Mouse (Mus musculus): ENCODE data around the gene Gm8994. TPM values are rescaled to one million over a fixed set of nuclear protein-coding genes. Genes with fewer than 3 reads are reported as not detected.
A peak's percentile ranks its signal among the peaks of the same experiment; 100 is the strongest.
"Not testable (repeated sequence)": the region's sequence is repeated elsewhere in the genome, so short reads cannot be mapped to it uniquely, and the experiment has no call there.

The Gm8994 gene
- polyA plus RNA-seq (2021) = 0.04 TPM

DNA sequence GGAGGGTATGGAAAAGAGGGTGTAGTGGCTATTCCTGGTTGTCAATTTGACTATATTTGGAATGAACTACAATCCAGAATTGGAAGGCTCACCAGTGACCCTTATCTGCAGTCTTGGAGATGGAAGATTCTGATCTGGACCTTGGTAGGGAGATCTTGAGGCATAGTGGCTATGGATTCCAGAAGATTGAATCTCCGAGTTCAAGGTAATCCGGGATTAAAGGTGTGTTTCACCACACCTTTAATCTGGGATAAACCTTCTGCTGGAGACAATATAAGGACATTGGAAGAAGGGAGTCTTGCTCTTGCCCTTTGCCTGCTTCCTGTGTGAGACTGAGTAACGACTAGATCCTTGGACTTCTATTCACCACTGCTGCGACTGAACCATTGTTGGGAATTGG is at the start of gene Gm8994:
TSS of gene Gm8994 (plus strand) at position 301 of the 400 bp plus-strand sequence.
- CTCF ChIA-PET; ATAC-seq; DNase-seq (ENCODE audit: low read depth, low spot score); POLR2A ChIA-PET; H3K27me3 ChIP-seq: not testable (repeated sequence)
- in situ Hi-C loops (cut with MboI; ENCODE audit: low pct_unique_long_range_greater_than_20kb) = loop anchor here (10.0 to 25.0 kb wide), 2 partner anchors 78 to 890 kb away; no protein-coding TSS in a partner anchor

DNA sequence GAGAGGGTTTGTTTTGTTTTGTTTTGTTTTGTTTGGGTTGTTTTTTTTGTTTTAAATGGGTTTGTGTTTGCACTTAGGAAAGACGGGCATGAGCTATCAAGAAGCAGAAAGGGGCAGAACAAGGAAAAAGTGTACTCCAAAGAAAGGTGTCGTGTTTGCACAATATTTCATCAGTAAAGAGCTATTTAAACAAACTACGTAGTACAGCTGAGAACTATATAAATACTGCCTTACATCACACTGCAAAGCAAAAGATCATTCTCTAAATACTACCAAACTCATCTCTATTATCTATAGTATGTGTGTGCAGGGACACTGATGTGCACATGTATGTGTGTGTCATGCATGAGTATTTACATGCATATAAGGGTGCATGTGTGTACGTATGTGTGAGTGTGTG is 49.7 kb upstream of the Gm8994 start:
- ATAC-seq = no peak
- POLR2A ChIA-PET = no interaction called here

DNA sequence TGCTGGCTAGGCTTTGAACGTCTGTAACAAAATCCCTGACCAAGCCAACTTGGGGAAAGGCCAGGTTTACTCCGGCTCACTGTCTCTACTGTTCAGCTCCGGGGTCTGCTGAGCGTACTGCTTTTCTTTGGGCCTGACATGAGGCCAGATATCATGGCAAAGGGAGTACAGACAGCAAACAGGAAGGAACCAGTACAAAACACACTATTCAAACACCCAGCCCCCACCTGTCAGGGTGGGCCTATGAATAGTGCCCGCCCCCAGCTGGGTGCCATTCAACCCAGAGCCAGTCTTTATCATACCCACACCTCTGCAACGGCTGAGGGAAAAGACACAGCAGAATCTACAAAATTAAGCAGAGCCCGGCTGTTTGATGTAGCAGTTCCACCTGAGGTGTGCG is 42.8 kb upstream of the Gm8994 start:
- CTCF ChIA-PET = interaction anchor here (0.8 kb wide), 1 partner anchor 8 kb away, joined by 3 read pairs; no protein-coding TSS in a partner anchor
- ATAC-seq (no peak), DNase-seq (ENCODE audit: low read depth, low spot score) (no peak)
- POLR2A ChIA-PET = interaction anchor here (0.7 kb wide), 1 partner anchor 15 kb away, joined by 9 read pairs; no protein-coding TSS in a partner anchor
- no peak for TF ChIP-seq CTCF (IDR thresholded peaks at IDR 0.05)
- in situ Hi-C loops (cut with MboI; ENCODE audit: low pct_unique_long_range_greater_than_20kb) = no loop called here
- H3K27me3 ChIP-seq = no peaks in the 10 kb centered on the region

More for the DNA sequence above, 49.7 kb upstream of the Gm8994 start:
- no peaks in the 10 kb centered on the region for H3K27me3 ChIP-seq
- CTCF ChIA-PET = no interaction called here
- in situ Hi-C loops (cut with MboI; ENCODE audit: low pct_unique_long_range_greater_than_20kb) = no loop called here
- no peak for DNase-seq (ENCODE audit: low read depth, low spot score)
- no peak for TF ChIP-seq CTCF (IDR thresholded peaks at IDR 0.05)

DNA sequence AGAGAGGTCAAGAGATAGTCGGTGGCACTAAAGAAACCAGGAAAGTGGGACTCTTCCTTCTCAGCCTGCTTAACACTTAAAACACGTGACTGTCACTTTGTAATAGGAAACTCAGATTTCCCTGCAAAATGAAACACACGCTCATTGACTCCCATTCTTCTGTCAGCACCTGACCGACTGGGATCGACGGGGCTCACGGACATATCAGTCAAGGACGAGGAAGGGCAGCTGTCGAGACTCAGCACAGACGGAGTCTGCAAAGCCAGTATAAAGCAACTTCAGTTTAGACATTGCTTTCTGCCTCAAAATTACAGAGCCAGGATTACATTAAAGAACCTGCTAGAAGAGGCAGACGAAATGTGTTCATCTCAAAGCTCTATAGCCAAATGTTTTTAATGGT is 41.2 kb upstream of the Gm8994 start:
- in situ Hi-C loops (cut with MboI; ENCODE audit: low pct_unique_long_range_greater_than_20kb) = no loop called here
- CTCF ChIA-PET = no interaction called here
- DNase-seq (ENCODE audit: low read depth, low spot score) (no peak), ATAC-seq (no peak)
- POLR2A ChIA-PET = no interaction called here
- no peak for TF ChIP-seq CTCF (IDR thresholded peaks at IDR 0.05)
- no peaks in the 10 kb centered on the region for H3K27me3 ChIP-seq

DNA sequence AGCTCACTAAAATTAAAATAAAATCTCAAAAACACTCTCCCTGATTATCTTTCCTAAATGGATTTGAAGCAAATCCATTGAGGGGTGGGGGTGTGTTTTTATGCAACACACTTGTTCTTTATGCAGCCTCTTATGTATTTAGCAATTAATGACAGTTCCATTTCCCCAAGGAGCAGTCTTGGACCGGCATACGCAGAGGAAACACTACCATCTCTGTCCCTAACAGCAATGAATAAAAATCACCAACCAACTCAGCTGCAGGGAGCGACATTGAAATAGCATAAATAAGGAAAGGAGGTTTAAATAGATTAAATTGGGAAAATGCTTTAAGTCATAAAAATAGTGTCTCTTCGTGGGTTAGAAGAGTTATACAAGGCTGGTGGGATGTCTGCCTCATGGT is 40.8 kb upstream of the Gm8994 start:
- DNase-seq (ENCODE audit: low read depth, low spot score) (no peak), ATAC-seq (no peak)
- in situ Hi-C loops (cut with MboI; ENCODE audit: low pct_unique_long_range_greater_than_20kb) = no loop called here
- CTCF ChIA-PET = no interaction called here
- no peak for TF ChIP-seq CTCF (IDR thresholded peaks at IDR 0.05)
- H3K27me3 ChIP-seq = no peaks in the 10 kb centered on the region
- POLR2A ChIA-PET = no interaction called here

DNA sequence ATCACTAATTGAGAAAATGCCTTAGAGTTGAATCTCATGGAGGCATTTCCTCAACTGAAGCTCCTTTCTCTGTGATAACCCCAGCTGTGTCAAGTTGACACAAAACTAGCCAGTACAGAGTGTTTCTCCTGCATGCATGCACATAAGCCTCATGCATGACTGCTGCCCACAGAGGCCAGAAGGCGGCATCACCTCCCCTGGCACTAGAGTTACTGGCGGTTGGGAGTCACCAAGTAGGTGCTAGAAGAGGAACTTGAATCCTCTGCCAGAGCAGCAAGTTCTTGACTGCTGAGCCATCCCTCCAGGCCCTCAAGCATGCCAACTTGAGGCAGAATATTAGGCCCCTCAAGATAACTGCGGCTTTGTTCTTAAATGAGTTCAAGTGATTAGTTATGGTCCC is 35.9 kb upstream of the Gm8994 start:
- no peak for DNase-seq (ENCODE audit: low read depth, low spot score)
- ATAC-seq = no peak
- TF ChIP-seq CTCF (IDR thresholded peaks at IDR 0.05) = no peak
- ChIA-PET POLR2A (no interaction called here), CTCF (no interaction called here)
- in situ Hi-C loops (cut with MboI; ENCODE audit: low pct_unique_long_range_greater_than_20kb) = no loop called here
- H3K27me3 ChIP-seq = no peaks in the 10 kb centered on the region

DNA sequence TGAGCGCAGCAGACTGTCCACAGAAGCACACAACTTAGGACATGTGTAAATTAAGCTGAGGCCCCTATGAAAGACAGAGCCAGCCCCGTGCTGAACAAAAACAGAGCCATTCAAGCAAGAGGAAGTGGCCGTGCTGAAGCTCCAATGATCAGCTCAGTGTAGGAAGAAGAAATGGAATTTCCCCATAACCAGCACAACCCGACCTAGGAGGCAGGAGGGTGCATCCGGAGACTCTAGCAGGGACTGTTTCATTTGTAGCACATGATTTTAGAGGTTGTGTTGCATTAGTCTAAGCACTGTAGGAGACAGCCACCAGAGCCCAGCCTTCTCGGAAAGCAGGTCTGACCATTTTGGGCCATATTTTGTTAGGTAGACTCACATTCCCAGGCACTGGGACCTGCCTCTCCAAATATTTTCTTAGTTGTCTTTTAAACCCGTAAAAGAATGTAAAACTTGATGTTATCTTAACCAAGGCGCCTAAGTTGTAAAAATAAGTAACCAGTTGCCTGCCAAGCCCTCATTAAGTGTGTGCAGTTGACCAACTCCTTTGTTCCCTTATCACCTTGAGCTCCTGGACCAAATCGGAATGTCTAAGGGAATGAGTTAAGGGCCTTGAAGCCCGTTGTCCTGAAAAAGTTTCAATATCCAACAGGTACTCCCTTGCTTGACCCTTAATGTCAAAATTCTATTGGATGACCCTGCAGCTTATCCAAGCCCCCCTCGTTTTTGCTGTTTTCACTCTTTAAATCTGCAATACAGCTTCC is 35.2 kb upstream of the Gm8994 start:
- ChIA-PET POLR2A (no interaction called here), CTCF (no interaction called here)
- no peak for DNase-seq (ENCODE audit: low read depth, low spot score)
- no peaks in the 10 kb centered on the region for H3K27me3 ChIP-seq
- no peak for TF ChIP-seq CTCF (IDR thresholded peaks at IDR 0.05)
- ATAC-seq = no peak
- in situ Hi-C loops (cut with MboI; ENCODE audit: low pct_unique_long_range_greater_than_20kb) = no loop called here

DNA sequence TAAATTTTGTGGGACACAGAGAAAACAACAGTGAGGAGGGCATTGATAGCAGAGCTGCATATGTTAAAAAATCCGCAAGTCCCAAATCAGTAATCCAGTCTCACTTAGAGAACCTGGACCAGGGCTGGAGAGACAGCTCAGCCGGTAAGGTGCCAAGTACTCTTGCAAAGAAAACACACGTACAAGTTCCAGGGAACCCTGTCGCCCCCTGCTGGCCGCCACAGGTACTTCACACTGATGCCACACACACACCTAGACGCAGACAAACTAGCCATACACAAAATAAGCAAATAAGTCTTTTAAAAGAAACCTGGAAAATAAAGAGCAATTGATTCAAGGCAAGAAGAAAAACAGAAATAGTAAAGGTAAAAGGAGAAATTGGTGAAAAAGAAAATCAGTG is 33.6 kb upstream of the Gm8994 start:
- ChIA-PET CTCF (no interaction called here), POLR2A (no interaction called here)
- peak; percentile 42 for TF ChIP-seq CTCF (IDR thresholded peaks at IDR 0.05)
- in situ Hi-C loops (cut with MboI; ENCODE audit: low pct_unique_long_range_greater_than_20kb) = no loop called here
- no peak for ATAC-seq
- no peak for DNase-seq (ENCODE audit: low read depth, low spot score)
- no peaks in the 10 kb centered on the region for H3K27me3 ChIP-seq

DNA sequence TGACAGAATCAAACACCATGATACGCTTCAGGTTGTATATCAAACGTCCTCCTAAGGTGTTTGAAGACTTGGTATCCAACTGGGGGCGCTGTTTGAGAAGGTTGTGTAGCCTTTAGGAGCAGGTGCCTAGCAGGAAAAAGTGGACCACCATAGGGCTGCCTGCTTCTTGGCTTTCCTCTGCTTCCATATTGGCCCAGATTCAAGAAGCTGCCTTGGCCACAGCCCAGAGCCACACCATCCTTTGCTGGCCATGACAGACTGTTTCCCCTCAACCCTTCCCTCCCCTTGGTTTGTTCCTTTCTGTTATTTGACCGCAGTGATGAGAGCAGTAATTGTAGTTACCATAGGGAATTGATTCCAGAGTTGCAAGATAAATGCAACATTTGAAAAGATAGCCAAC is 31.5 kb upstream of the Gm8994 start:
- H3K27me3 ChIP-seq = no peaks in the 10 kb centered on the region
- no peak for TF ChIP-seq CTCF (IDR thresholded peaks at IDR 0.05)
- DNase-seq (ENCODE audit: low read depth, low spot score) (no peak), ATAC-seq (no peak)
- in situ Hi-C loops (cut with MboI; ENCODE audit: low pct_unique_long_range_greater_than_20kb) = no loop called here
- CTCF ChIA-PET = no interaction called here
- POLR2A ChIA-PET = no interaction called here

DNA sequence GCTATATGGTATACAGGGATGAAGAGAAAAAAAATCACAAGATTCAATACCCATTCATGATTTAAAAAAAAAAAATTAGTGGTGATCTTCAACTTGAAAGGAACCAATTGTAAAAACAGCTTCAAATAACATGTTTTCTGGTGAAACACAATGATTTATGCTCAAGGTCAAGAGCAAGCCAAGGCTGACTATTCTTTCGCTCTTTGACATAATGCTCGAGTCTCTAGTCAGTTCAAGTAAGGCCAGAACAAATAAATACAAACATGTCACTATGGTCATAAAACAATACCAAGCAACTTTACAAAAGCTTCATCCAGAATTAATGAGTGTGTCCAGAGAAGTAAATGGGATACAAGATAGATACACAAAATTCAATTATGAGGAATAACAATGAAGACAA is 31.1 kb upstream of the Gm8994 start:
- in situ Hi-C loops (cut with MboI; ENCODE audit: low pct_unique_long_range_greater_than_20kb) = no loop called here

DNA sequence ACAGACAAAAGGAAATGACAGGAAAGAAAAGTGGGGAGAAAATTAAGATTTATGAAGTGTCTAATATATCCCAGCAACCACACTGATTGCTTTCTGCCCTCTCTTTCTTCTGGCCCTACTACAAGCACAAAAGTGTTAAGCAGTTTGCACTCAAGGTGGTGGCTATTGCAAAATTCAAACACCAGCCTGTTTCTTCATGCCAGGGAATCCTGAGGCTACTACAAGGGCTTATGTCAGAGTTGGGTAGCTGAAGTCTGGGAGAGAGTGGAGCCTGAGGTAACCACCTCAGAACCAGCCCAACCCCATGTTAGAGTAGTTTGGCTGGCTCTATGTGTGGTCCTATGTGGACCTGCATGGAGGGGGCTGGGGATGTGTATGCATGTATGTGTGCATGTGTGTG is 23.8 kb upstream of the Gm8994 start:
- DNase-seq (ENCODE audit: low read depth, low spot score) (no peak), ATAC-seq (no peak)
- no peak for TF ChIP-seq CTCF (IDR thresholded peaks at IDR 0.05)
- H3K27me3 ChIP-seq = no peaks in the 10 kb centered on the region
- ChIA-PET CTCF (interaction anchor here (1.7 kb wide), 1 partner anchor 28 kb away, joined by 3 read pairs; no protein-coding TSS in a partner anchor), POLR2A (no interaction called here)
- in situ Hi-C loops (cut with MboI; ENCODE audit: low pct_unique_long_range_greater_than_20kb) = no loop called here

More for the DNA sequence above, 31.1 kb upstream of the Gm8994 start:
- ChIA-PET POLR2A (no interaction called here), CTCF (no interaction called here)
- DNase-seq (ENCODE audit: low read depth, low spot score) (no peak), ATAC-seq (no peak)
- H3K27me3 ChIP-seq = no peaks in the 10 kb centered on the region
- TF ChIP-seq CTCF (IDR thresholded peaks at IDR 0.05) = no peak
